Mouse (Mus musculus) megakaryocyte, embryonic 14.5 days (primary cell): ENCODE data around the gene Slc6a12.

ENCODE experiments used
- FLI1 ChIP-seq: IDR thresholded peaks from 2 replicates; pipeline ENCODE4 v1.6.1; 2012; ENCODE audit warnings: low read length, inconsistent platforms, mixed read lengths
- GATA1 ChIP-seq: IDR thresholded peaks from 3 replicates; pipeline ENCODE4 v1.6.1; 2012; ENCODE audit warnings: mixed read lengths, low read length, inconsistent platforms, borderline replicate concordance

DNA sequence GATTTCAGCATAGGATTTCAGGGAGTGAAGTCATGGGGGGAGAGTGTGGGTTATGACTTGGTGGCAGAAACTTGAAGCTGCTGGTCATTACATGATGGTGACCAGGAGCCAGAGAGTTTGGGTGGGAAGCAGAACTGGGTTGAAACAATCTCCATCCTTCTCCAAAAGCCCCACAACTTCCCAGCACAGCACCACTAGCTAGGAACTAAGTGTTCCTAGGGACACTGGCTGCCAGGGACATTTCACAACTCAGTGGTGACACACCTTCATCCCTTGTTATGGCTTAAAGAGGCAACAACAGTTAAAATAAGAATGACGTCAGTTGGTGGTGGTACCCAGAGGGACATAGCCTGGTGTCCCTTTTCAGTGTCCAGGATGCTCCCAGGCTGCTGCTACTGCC is 13.2 kb downstream of the Slc6a12 start:
- no peak for TF ChIP-seq GATA1
- TF ChIP-seq FLI1, result no peak
